Mouse (Mus musculus): ENCODE results near the gene Gm20388. TPM values are rescaled to one million over a fixed set of nuclear protein-coding genes. Genes with fewer than 3 reads are reported as not detected.

Gene Gm20388
- polyA plus RNA-seq, 1 experiment from 2014 or later: not detected

- 61% methylated on average over 18 of the region's 18 CpGs for WGBS
- H3K4me2 ChIP-seq (replicated peaks; ENCODE audit: low read depth, low read length): no peak overlapping the region
- no peaks in the 10 kb centered on the region for H3K36me3 ChIP-seq (ENCODE audit: control insufficient read depth, insufficient read depth, low read length)
- no peak overlapping the region for H3K27ac ChIP-seq (ENCODE audit: low read depth, low read length)
- no peak overlapping the region for H3K9ac ChIP-seq (ENCODE audit: low read depth, low read length)
- no peaks in the 10 kb centered on the region for H3K27me3 ChIP-seq (ENCODE audit: control insufficient read depth, insufficient read depth, low read length)
- H3K4me3 ChIP-seq (ENCODE audit: low read length): no peak overlapping the region
- ATAC-seq (ENCODE audit: low FRiP score, low TSS enrichment): no peak
- H3K4me1 ChIP-seq (ENCODE audit: control insufficient read depth, insufficient read depth, low read length): peaks cover 8% of the 10 kb centered on the region
- H3K9me3 ChIP-seq (ENCODE audit: control insufficient read depth, low read length): no peaks in the 10 kb centered on the region
These were observed 1415.7 kb downstream of the Gm20388 start for GRCm38 (mm10) chr8:121326164-121326910.

- Histone ChIP-seq H3K4me3 (ENCODE audit: low read length) (no peak overlapping the region), H3K36me3 (ENCODE audit: control insufficient read depth, insufficient read depth, low read length) (no peaks in the 10 kb centered on the region), H3K9me3 (ENCODE audit: control insufficient read depth, low read length) (peaks cover 2% of the 10 kb centered on the region; the same call in 1 of the 2 replicates), H3K9ac (ENCODE audit: low read depth, low read length) (no peak overlapping the region), H3K4me2 (replicated peaks; ENCODE audit: low read depth, low read length) (no peak overlapping the region), H3K27me3 (ENCODE audit: control insufficient read depth, insufficient read depth, low read length) (no peaks in the 10 kb centered on the region), H3K27ac (ENCODE audit: low read depth, low read length) (peak overlapping the region; percentile 42; the same call in 1 of the 2 replicates), H3K4me1 (ENCODE audit: control insufficient read depth, insufficient read depth, low read length) (peaks cover 18% of the 10 kb centered on the region)
- no peak for ATAC-seq (ENCODE audit: low FRiP score, low TSS enrichment)
- 24% methylated on average over 8 of the region's 8 CpGs for WGBS
These were observed 1421.8 kb downstream of the Gm20388 start for GRCm38 (mm10) chr8:121332436-121332835.

GRCm38 (mm10) chr8:121334495-121335424, 1424.1 kb downstream of the Gm20388 start:
- Histone ChIP-seq H3K27ac (ENCODE audit: low read depth, low read length) (peak overlapping the region; percentile 73), H3K4me2 (replicated peaks; ENCODE audit: low read depth, low read length) (no peak overlapping the region; the same call in 1 of the 2 replicates), H3K27me3 (ENCODE audit: control insufficient read depth, insufficient read depth, low read length) (no peaks in the 10 kb centered on the region), H3K4me3 (ENCODE audit: low read length) (no peak overlapping the region), H3K4me1 (ENCODE audit: control insufficient read depth, insufficient read depth, low read length) (peaks cover 18% of the 10 kb centered on the region), H3K36me3 (ENCODE audit: control insufficient read depth, insufficient read depth, low read length) (no peaks in the 10 kb centered on the region), H3K9ac (ENCODE audit: low read depth, low read length) (peak overlapping the region; percentile 9; the same call in 1 of the 2 replicates), H3K9me3 (ENCODE audit: control insufficient read depth, low read length) (peaks cover 2% of the 10 kb centered on the region; the same call in 1 of the 2 replicates)
- 21% methylated on average over 33 of the region's 33 CpGs for WGBS
- ATAC-seq (ENCODE audit: low FRiP score, low TSS enrichment): peak; percentile 64

- Histone ChIP-seq H3K9ac (ENCODE audit: low read depth, low read length) (no peak overlapping the region), H3K27me3 (ENCODE audit: control insufficient read depth, insufficient read depth, low read length) (no peaks in the 10 kb centered on the region), H3K4me1 (ENCODE audit: control insufficient read depth, insufficient read depth, low read length) (peaks cover 18% of the 10 kb centered on the region), H3K36me3 (ENCODE audit: control insufficient read depth, insufficient read depth, low read length) (no peaks in the 10 kb centered on the region), H3K4me3 (ENCODE audit: low read length) (no peak overlapping the region), H3K27ac (ENCODE audit: low read depth, low read length) (no peak overlapping the region), H3K9me3 (ENCODE audit: control insufficient read depth, low read length) (peaks cover 2% of the 10 kb centered on the region; the same call in 1 of the 2 replicates), H3K4me2 (replicated peaks; ENCODE audit: low read depth, low read length) (no peak overlapping the region)
- ATAC-seq (ENCODE audit: low FRiP score, low TSS enrichment): no peak
- 98% methylated on average over 7 of the region's 7 CpGs for WGBS
These were observed 1425.0 kb downstream of the Gm20388 start for GRCm38 (mm10) chr8:121335684-121336083.

- no peak overlapping the region for H3K4me3 ChIP-seq (ENCODE audit: low read length)
- H3K4me1 ChIP-seq (ENCODE audit: control insufficient read depth, insufficient read depth, low read length): peaks cover 40% of the 10 kb centered on the region
- 16% methylated on average over 13 of the region's 13 CpGs for WGBS
- no peaks in the 10 kb centered on the region for H3K36me3 ChIP-seq (ENCODE audit: control insufficient read depth, insufficient read depth, low read length)
- no peak overlapping the region for H3K4me2 ChIP-seq (replicated peaks; ENCODE audit: low read depth, low read length)
- no peaks in the 10 kb centered on the region for H3K9me3 ChIP-seq (ENCODE audit: control insufficient read depth, low read length)
- H3K27ac ChIP-seq (ENCODE audit: low read depth, low read length): peak overlapping the region; percentile 77
- no peaks in the 10 kb centered on the region for H3K27me3 ChIP-seq (ENCODE audit: control insufficient read depth, insufficient read depth, low read length)
- H3K9ac ChIP-seq (ENCODE audit: low read depth, low read length): no peak overlapping the region
- ATAC-seq (ENCODE audit: low FRiP score, low TSS enrichment): peak; percentile 29; the same call in 1 of the 2 replicates
These were observed 1432.3 kb downstream of the Gm20388 start for GRCm38 (mm10) chr8:121342931-121343330.

GRCm38 (mm10) chr8:121344486-121344885, 1433.8 kb downstream of the Gm20388 start:
- Histone ChIP-seq H3K27me3 (ENCODE audit: control insufficient read depth, insufficient read depth, low read length) (no peaks in the 10 kb centered on the region), H3K9ac (ENCODE audit: low read depth, low read length) (no peak overlapping the region), H3K36me3 (ENCODE audit: control insufficient read depth, insufficient read depth, low read length) (no peaks in the 10 kb centered on the region), H3K4me2 (replicated peaks; ENCODE audit: low read depth, low read length) (no peak overlapping the region), H3K4me1 (ENCODE audit: control insufficient read depth, insufficient read depth, low read length) (peaks cover 51% of the 10 kb centered on the region), H3K27ac (ENCODE audit: low read depth, low read length) (no peak overlapping the region), H3K4me3 (ENCODE audit: low read length) (no peak overlapping the region), H3K9me3 (ENCODE audit: control insufficient read depth, low read length) (no peaks in the 10 kb centered on the region)
- no peak for ATAC-seq (ENCODE audit: low FRiP score, low TSS enrichment)
- 82% methylated on average over 9 of the region's 9 CpGs for WGBS

- ATAC-seq (ENCODE audit: low FRiP score, low TSS enrichment): peak; percentile 84
- WGBS: 13% methylated on average over 13 of the region's 13 CpGs
- no peak overlapping the region for H3K4me2 ChIP-seq (replicated peaks; ENCODE audit: low read depth, low read length)
- H3K27me3 ChIP-seq (ENCODE audit: control insufficient read depth, insufficient read depth, low read length): no peaks in the 10 kb centered on the region
- peak overlapping the region; percentile 70 for H3K27ac ChIP-seq (ENCODE audit: low read depth, low read length)
- H3K36me3 ChIP-seq (ENCODE audit: control insufficient read depth, insufficient read depth, low read length): no peaks in the 10 kb centered on the region
- H3K4me1 ChIP-seq (ENCODE audit: control insufficient read depth, insufficient read depth, low read length): peaks cover 53% of the 10 kb centered on the region
- H3K4me3 ChIP-seq (ENCODE audit: low read length): no peak overlapping the region
- H3K9me3 ChIP-seq (ENCODE audit: control insufficient read depth, low read length): no peaks in the 10 kb centered on the region
- H3K9ac ChIP-seq (ENCODE audit: low read depth, low read length): no peak overlapping the region
These were observed 1435.5 kb downstream of the Gm20388 start for GRCm38 (mm10) chr8:121346175-121346574.

- H3K36me3 ChIP-seq (ENCODE audit: control insufficient read depth, insufficient read depth, low read length): no peaks in the 10 kb centered on the region
- H3K27me3 ChIP-seq (ENCODE audit: control insufficient read depth, insufficient read depth, low read length): no peaks in the 10 kb centered on the region
- H3K4me1 ChIP-seq (ENCODE audit: control insufficient read depth, insufficient read depth, low read length): peaks cover 54% of the 10 kb centered on the region
- no peak overlapping the region for H3K4me3 ChIP-seq (ENCODE audit: low read length)
- ATAC-seq (ENCODE audit: low FRiP score, low TSS enrichment): no peak; the same call in 1 of the 2 replicates
- H3K4me2 ChIP-seq (replicated peaks; ENCODE audit: low read depth, low read length): no peak overlapping the region
- WGBS: 23% methylated on average over 9 of the region's 9 CpGs
- no peak overlapping the region for H3K9ac ChIP-seq (ENCODE audit: low read depth, low read length)
- peak overlapping the region; percentile 70 for H3K27ac ChIP-seq (ENCODE audit: low read depth, low read length)
- no peaks in the 10 kb centered on the region for H3K9me3 ChIP-seq (ENCODE audit: control insufficient read depth, low read length)
These were observed 1436.2 kb downstream of the Gm20388 start for GRCm38 (mm10) chr8:121346862-121347261.
